Mouse (Mus musculus) urinary bladder, postnatal 0 days (tissue): ENCODE measurements around the gene Uchl5. TPM values are rescaled to one million over a fixed set of nuclear protein-coding genes. Genes with fewer than 3 reads are reported as not detected.

Source experiments
- polyA plus RNA-seq: library from polyadenylated mRNA; unstranded; fragments of >200 nt; fragmentation: Nextera tagmentation; extraction: Ambion mirVana; gene quantifications from 2 replicates; pipeline ENCODE4 v1.2.1, GENCODE M21; 2015

Gene Uchl5
- 46.1 and 46.8 TPM in 2 replicates for polyA plus RNA-seq

DNA sequence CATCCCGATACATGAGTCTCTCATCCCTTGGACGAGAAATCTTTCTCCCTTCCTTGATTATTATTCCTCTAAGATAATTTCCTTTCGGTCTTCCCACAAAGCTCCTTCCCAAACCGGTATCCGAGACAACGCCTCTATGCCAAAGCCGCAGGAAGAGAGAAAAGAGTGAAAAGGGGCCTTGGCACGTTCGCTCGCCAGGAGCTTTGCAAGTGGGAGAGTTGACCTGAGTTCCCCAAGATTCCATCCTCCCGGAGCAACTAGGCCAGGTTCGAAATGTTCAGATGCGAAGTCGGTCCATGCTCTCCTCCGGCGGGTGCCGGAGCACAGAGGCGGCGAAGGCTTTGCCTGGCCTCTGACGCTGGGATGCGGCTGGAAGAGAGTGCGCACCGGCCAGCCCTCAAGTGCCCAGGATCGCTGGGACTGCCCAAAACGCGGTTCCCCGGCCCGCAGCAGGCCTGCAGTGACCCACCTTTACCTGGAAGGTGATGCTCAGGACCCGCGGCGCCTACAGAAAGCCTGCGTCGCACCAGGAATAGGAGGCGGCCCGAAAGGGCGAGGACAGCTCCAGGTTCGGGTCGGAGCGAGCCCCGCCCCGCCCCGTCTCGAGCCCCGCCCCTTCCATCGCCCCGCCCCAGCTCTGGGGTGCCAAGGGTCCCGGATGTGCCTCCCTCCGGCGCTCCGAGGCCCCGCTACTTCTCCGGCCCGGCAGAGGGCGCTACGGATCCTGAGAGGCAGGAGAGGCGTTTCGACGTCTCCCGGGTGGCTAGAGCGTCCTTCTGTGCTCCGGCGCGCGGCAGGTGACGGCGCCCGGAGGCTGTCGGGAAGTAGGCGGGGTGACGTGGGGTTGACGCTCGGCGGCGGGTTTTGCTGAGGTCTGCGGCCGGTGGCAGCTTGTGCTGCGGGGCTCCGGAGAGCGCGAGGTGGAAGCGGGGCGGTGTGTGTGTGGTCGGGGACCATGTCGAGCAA is at the start of gene Uchl5, which contains the start of gene Trove2:
Uchl5 (plus strand) TSS at position 827 of the 966 bp plus-strand sequence.
Trove2 (minus strand) TSS at position 623 of the 966 bp plus-strand sequence.

Other genes starting within 250 kb of the Uchl5 start
- gene B3galt2, start 136.6 kb upstream of the Uchl5 start, polyA plus RNA-seq = 0.06 and 0.10 TPM in 2 replicates
- 13.6 and 17.4 TPM in 2 replicates for gene Cdc73, start 74.4 kb upstream of the Uchl5 start, polyA plus RNA-seq
- gene Glrx2, start 60.9 kb upstream of the Uchl5 start, polyA plus RNA-seq = 111 and 132 TPM in 2 replicates
- 6.7 and 7.8 TPM in 2 replicates for gene Trove2, start 204 bp upstream of the Uchl5 start, polyA plus RNA-seq
- 117 and 153 TPM in 2 replicates for gene Rgs2, start 226.9 kb downstream of the Uchl5 start, polyA plus RNA-seq